Mouse (Mus musculus) kidney, adult 2 months (tissue): Measurements from ENCODE around the gene Dcakd. TPM values are rescaled to one million over a fixed set of nuclear protein-coding genes. Genes with fewer than 3 reads are reported as not detected.

Source experiments
- DNase-seq: peaks from one replicate; pipeline ENCODE4 v3.0.0; 2021
- H3K27ac ChIP-seq: fragments of 200-500 bp; 2 replicates; pipeline ENCODE4 v1.5.1; 2012; ENCODE audit warnings: low read depth, low read length, control low read depth, inconsistent platforms; ENCODE audit not compliant: insufficient read depth
- H3K27me3 ChIP-seq: fragments of 200-500 bp; replicated peaks from 2 replicates; pipeline ENCODE4 v1.6.1; 2012; ENCODE audit warnings: mild to moderate bottlenecking, moderate library complexity, low read length, inconsistent platforms; ENCODE audit not compliant: control insufficient read depth, insufficient read depth
- H3K36me3 ChIP-seq: fragments of 200-500 bp; 2 replicates; pipeline ENCODE4 v1.6.1; 2012; ENCODE audit warnings: mild to moderate bottlenecking, moderate library complexity, low read length, inconsistent platforms; ENCODE audit not compliant: control insufficient read depth, insufficient read depth
- H3K4me1 ChIP-seq: fragments of 200-500 bp; 2 replicates; pipeline ENCODE4 v1.6.1; 2011; ENCODE audit warnings: low read length; ENCODE audit not compliant: control insufficient read depth, insufficient read depth
- H3K4me3 ChIP-seq: fragments of 200-500 bp; 2 replicates; pipeline ENCODE4 v1.5.1; 2011; ENCODE audit warnings: mild to moderate bottlenecking, low read depth, low read length, control low read depth; ENCODE audit not compliant: insufficient read depth
- CTCF ChIP-seq: fragments of 200-500 bp; conservative IDR thresholded peaks from 2 replicates; pipeline ENCODE4 v1.5.1; 2011; ENCODE audit warnings: low read depth, mild to moderate bottlenecking, control low read depth, low read length, moderate library complexity, mixed read lengths; ENCODE audit not compliant: insufficient read depth, insufficient read length
- POLR2A ChIP-seq: fragments of 200-500 bp; IDR thresholded peaks from one replicate; pipeline ENCODE4 v1.6.1; 2011; ENCODE audit warnings: low read depth, low read length, control low read depth
- WGBS: fragments of 180-500 bp; shearing (Covaris S2); methylation state at CpG from one replicate; pipeline ENCODE4 v1.1.7; 2018; 5-methylcytosine and 5-hydroxymethylcytosine counted together
- polyA plus RNA-seq: library from polyadenylated mRNA; depleted of rRNA; stranded (reverse); fragments of >200 nt; gene quantifications from 2 replicates; pipeline ENCODE4 v1.2.3, GENCODE M21; 2012

The Dcakd gene
- polyA plus RNA-seq, 1 experiment, result 49.5 TPM

DNA sequence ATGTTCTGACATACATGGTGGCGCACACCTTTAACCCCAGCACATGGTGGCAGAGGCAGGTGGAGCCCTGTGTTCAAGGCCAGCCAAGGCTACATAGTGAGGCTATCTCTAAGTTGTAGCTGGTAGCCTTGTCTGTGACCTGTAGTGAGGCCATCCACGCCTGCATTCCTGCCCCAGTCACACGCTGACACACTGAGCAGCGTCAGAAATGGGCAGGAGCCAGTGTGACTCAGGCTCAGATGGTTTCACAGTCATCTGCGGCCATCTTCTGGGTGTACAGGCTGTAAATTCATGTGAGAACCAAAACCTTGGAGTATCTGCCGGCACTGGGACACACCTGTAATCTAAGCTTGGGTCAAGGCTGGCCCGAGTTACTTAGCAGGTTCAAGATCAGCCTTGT is 28.5 kb upstream of the Dcakd start:
- H3K4me3 ChIP-seq, result no peak overlapping the region
- no peak for DNase-seq
- TF ChIP-seq POLR2A, result no peak
- no peak for TF ChIP-seq CTCF
- H3K36me3 ChIP-seq, result peaks cover 10% of the 10 kb centered on the region
- no peak overlapping the region for H3K27ac ChIP-seq
- H3K4me1 ChIP-seq, result no peaks in the 10 kb centered on the region
- no peaks in the 10 kb centered on the region for H3K27me3 ChIP-seq
- WGBS, result 97% methylated on average over 7 of the region's 7 CpGs

DNA sequence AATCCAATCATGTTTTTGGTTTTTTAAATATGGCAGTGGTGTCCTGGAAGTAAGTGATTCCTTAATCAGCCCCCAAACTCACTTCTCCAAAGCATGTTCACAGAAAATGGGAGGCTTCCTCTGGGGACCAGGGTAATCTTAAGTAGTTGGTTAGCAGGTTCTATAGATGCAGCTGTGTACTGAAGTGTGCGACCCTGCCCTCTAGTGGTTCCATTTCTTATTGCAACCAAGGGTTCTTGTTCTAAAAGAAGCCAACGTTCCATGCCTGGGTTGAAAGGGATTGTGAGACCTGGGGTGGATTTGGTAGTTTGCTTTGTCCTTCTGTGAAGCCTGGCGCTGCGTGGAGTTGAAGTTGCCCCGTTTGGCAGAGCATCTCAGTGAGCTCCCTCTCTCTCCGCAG is 26.7 kb upstream of the Dcakd start:
- H3K36me3 ChIP-seq, result peaks cover 7% of the 10 kb centered on the region
- no peak overlapping the region for H3K27ac ChIP-seq
- TF ChIP-seq POLR2A (no peak), CTCF (peak; percentile 54)
- no peaks in the 10 kb centered on the region for H3K27me3 ChIP-seq
- H3K4me1 ChIP-seq, result no peaks in the 10 kb centered on the region
- 46% methylated on average over 6 of the region's 6 CpGs for WGBS
- peak; percentile 75 for DNase-seq
- no peak overlapping the region for H3K4me3 ChIP-seq

DNA sequence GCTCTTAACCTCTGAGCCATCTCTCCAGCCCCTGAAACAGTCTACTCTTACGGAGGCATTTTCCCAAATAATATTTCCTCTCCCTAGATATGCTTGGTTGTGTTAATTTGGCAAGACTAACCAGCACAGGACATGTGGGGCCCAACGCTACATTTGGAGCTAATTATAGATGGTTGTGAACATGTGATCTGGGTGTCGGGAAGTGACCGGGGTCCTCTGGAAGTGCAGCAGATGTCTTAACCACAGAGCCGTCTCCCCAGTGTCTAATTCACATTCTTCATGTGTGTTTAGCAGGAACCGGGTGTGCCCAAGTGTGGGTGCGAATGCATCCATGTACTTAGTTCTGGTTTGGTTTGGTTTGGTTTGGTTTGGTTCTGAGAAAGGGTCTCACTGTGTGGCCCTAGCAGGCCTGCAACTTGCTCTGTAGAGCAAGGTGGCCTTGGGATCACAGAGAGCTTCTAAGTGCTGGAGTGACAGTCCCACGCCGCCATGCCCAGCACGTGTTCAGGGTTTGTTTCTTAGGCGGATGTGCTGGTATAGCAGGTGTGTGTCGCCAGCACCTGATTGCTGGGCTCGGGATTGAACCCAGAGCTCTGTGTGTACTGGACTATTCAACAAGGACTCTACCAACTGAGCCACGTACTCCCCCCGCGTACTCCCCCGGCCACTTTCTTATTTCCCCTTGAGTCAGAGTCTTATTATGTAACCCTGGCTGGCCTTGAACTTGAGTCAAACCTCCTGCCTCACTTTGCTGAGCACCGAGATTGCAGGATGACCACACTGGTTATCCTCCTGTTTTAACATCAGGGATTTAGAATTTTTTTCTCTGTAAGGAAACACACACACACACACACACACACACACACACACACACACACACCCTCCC is 25.3 kb upstream of the Dcakd start:
- Histone ChIP-seq H3K27ac (no peak overlapping the region), H3K4me1 (no peaks in the 10 kb centered on the region), H3K27me3 (no peaks in the 10 kb centered on the region), H3K36me3 (peaks cover 5% of the 10 kb centered on the region), H3K4me3 (no peak overlapping the region)
- TF ChIP-seq POLR2A, result no peak
- no peak for TF ChIP-seq CTCF
- no peak for DNase-seq
- WGBS, result 82% methylated on average over 18 of the region's 18 CpGs

DNA sequence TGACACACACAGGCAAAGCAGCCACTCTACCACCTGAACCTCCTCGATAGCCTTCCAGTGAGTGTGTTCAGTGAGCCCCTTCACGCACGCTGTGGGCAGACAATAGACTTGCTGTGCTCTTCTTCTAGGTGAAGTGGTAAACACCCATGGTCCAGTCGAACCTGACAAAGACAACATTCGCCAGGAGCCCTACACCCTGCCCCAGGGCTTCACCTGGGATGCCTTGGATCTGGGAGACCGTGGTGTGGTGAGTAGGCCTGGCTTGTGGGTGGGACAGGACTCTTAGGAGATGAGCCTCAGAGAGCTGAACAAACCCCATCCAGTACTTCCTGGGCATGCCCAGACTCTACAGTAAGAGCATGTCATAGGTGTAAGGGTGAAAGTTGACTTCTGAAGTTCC is 23.9 kb upstream of the Dcakd start:
- no peaks in the 10 kb centered on the region for H3K27me3 ChIP-seq
- H3K4me1 ChIP-seq, result no peaks in the 10 kb centered on the region
- TF ChIP-seq CTCF (no peak), POLR2A (no peak)
- peaks cover 2% of the 10 kb centered on the region for H3K36me3 ChIP-seq
- 88% methylated on average over 6 of the region's 6 CpGs for WGBS
- DNase-seq, result no peak
- no peak overlapping the region for H3K27ac ChIP-seq
- H3K4me3 ChIP-seq, result no peak overlapping the region

DNA sequence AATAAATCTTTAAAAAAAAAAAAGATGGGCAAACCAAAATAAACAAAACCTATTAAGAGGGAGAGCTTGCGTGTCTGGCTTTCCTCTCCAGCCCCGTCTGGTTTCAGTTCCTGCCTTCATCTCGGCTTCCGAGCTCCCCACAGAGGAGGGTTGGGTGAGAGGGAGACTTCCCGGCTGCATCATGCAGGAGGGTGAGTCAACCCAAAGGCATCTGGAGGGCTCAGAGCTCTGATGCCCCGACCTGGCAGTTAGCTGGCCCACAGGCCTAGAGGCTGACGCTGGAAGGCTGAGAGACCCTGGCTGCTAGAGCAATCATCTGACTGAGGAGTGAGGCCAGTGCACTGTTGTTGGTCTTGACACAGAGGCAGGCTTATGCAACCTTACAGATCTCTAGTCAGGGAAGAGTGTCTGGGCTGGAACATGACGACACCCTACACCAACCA is 23.1 kb upstream of the Dcakd start:
- H3K27ac ChIP-seq, result no peak overlapping the region
- 56% methylated on average over 8 of the region's 8 CpGs for WGBS
- TF ChIP-seq CTCF, result no peak
- peak; percentile 34 for DNase-seq
- H3K4me3 ChIP-seq, result no peak overlapping the region
- H3K27me3 ChIP-seq, result no peaks in the 10 kb centered on the region
- H3K36me3 ChIP-seq, result peaks cover under 1% of the 10 kb centered on the region
- H3K4me1 ChIP-seq, result no peaks in the 10 kb centered on the region

DNA sequence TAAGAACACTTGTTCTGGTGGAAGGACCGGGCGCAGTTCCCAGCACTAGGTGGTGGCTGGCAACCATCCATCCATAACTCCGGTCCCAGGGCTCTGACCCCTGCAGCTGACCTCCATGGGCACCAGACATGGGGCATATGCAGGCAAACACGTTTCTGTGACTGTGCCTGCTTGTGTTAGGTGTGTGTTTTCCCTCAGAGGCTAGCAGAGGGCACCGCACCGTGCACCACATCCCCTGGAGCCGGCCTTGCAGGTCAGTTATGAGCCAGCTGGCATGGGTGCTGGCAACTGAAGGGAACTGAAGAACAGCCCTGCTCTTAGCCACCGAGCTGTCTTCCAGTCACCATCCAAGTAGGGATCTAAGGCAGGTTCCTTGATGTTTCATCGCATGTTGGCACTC is 22.0 kb upstream of the Dcakd start:
- WGBS, result 70% methylated on average over 9 of the region's 9 CpGs
- H3K4me1 ChIP-seq, result no peaks in the 10 kb centered on the region
- H3K36me3 ChIP-seq, result no peaks in the 10 kb centered on the region; the same call in none of the 2 replicates
- DNase-seq, result no peak
- no peak overlapping the region for H3K4me3 ChIP-seq
- H3K27me3 ChIP-seq, result no peaks in the 10 kb centered on the region
- TF ChIP-seq POLR2A, result no peak
- no peak for TF ChIP-seq CTCF
- H3K27ac ChIP-seq, result no peak overlapping the region

DNA sequence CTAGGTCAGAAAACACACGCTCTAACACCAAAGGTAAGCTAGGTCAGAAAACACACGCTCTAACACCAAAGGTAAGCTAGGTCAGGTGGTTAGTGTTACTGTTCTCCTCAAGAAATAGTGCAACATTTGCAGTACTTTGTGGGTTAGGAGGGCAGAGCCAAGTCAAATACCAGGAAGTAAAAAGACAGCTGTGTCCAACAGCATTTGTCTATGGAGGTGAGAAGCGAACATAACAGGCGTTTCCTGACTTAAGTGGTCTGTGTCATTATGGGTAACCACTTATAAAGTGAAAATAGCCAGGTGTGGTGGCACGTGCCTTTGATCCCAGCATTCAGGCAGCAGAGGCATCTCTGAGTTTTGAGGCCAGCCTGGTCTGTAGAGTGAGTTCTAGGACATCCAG is 21.5 kb upstream of the Dcakd start:
- Histone ChIP-seq H3K4me1 (no peaks in the 10 kb centered on the region), H3K4me3 (no peak overlapping the region), H3K27ac (no peak overlapping the region), H3K36me3 (no peaks in the 10 kb centered on the region; the same call in none of the 2 replicates), H3K27me3 (no peaks in the 10 kb centered on the region)
- 91% methylated on average over 5 of the region's 5 CpGs for WGBS
- TF ChIP-seq POLR2A, result no peak
- TF ChIP-seq CTCF, result no peak
- no peak for DNase-seq
